Mouse (Mus musculus): ENCODE data around the gene Olfr1338. TPM values are rescaled to one million over a fixed set of nuclear protein-coding genes. Genes with fewer than 3 reads are reported as not detected.
"Not testable (repeated sequence)": the region's sequence is repeated elsewhere in the genome, so short reads cannot be mapped to it uniquely, and the experiment has no call there.

Gene Olfr1338
- not detected in 2 replicates for total RNA-seq (2012; rRNA removed)
- not detected for polyA plus RNA-seq (2012; ENCODE audit: insufficient read depth in 1 of 2, insufficient read length in 2 of 2, low read depth in 1 of 2, low replicate concordance in 2 of 2, missing spikeins in 1 of 2)

DNA sequence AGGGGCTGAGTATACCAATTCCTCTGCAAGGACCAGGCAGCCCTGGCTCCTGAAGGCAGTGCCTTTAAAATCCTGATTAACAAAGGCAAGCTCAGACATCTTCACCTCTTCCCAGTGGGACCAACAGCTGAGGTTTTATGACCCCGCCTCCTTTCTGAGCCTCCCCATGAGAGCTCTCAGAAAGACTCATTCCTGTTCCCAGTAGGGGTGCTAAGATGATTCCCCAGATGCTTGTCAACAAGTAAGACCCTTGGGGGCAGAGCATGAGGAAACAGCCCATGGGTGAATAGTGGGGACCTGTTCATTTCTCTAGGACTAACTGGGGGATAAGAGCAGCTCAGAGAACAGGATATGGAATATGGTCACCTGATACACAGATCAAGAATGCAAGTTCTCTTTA lies at the start of gene Olfr1338:
Gene Olfr1338, minus strand, starts transcription at position 101 of the 400 bp plus-strand sequence.
- TF ChIP-seq RAD21 (IDR thresholded peaks at IDR 0.05; ENCODE audit: low read depth, low read length) (no peak), CHD2 (IDR thresholded peaks at IDR 0.05; ENCODE audit: low read length) (no peak), ZNF384 (IDR thresholded peaks at IDR 0.05; ENCODE audit: low read depth, low read length) (no peak), SIN3A (IDR thresholded peaks at IDR 0.05; ENCODE audit: low read length) (no peak), BHLHE40 (IDR thresholded peaks at IDR 0.05; ENCODE audit: borderline replicate concordance, low read depth, low read length) (no peak), MAFK (IDR thresholded peaks at IDR 0.05; ENCODE audit: borderline replicate concordance, low read depth, low read length) (no peak), TCF12 (IDR thresholded peaks at IDR 0.05; ENCODE audit: low read depth, low read length) (no peak), ZKSCAN1 (IDR thresholded peaks at IDR 0.05; ENCODE audit: low read depth, low read length) (no peak), MAZ (IDR thresholded peaks at IDR 0.05; ENCODE audit: low read depth, low read length) (no peak), MAX (IDR thresholded peaks at IDR 0.05; ENCODE audit: low read length) (no peak), CHD1 (IDR thresholded peaks at IDR 0.05; ENCODE audit: low read depth, low read length) (no peak), USF2 (IDR thresholded peaks at IDR 0.05; ENCODE audit: borderline replicate concordance in 1 of 2, insufficient read depth in 1 of 2, low read depth in 1 of 2, low read length in 2 of 2) (no peak)
- H3K4me3 ChIP-seq (ENCODE audit: control insufficient read depth in 1 of 2, insufficient read depth in 1 of 2, low read depth in 2 of 2, low read length in 2 of 2): no peak within 1 kb of the TSS
- no peaks in the 10 kb centered on the region for H3K9me3 ChIP-seq (replicated peaks; ENCODE audit: insufficient read depth, low read length)
- H3K9ac ChIP-seq (ENCODE audit: control insufficient read depth, low read depth, low read length, poor library complexity, severe bottlenecking): no peak within 1 kb of the TSS
- no peaks in the 10 kb centered on the region for H3K27me3 ChIP-seq (ENCODE audit: control insufficient read depth in 1 of 2, insufficient read depth in 2 of 2, low read length in 2 of 2)
- H3K79me2 ChIP-seq (ENCODE audit: control insufficient read depth, insufficient read depth, low read length, poor library complexity): no peaks in the 10 kb centered on the region
- no peaks in the 10 kb centered on the region for H3K36me3 ChIP-seq (ENCODE audit: control insufficient read depth in 1 of 2, insufficient read depth in 2 of 2, low read length in 2 of 2)
- no peaks in the 10 kb centered on the region for H3K4me1 ChIP-seq (ENCODE audit: control insufficient read depth in 1 of 2, insufficient read depth in 2 of 2, low read length in 2 of 2)
- DNase-seq (ENCODE audit: low read depth, low spot score): no peak
- no peak within 1 kb of the TSS for H3K27ac ChIP-seq (ENCODE audit: control insufficient read depth, low read depth, low read length)

DNA sequence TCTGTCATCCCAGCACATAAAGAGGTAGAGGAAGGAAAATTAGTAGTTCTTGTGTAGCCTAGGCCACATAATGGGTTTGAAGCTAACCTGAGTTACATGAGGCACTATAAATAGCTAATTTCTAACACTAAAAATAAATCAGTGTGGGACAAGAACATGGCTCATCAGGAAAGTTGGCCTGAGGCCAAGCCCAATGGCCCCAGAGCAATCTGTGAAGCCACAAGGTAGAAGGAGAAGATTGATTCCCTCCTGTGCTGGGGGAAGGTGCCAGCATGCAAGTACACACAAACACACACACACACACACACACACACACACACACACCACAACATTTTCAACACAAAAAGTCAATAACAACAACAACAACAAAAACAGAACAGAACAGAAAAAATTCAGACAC lies 34.3 kb upstream of the Olfr1338 start:
- H3K4me3 ChIP-seq (ENCODE audit: control insufficient read depth in 1 of 2, insufficient read depth in 1 of 2, low read depth in 2 of 2, low read length in 2 of 2); H3K79me2 ChIP-seq (ENCODE audit: control insufficient read depth, insufficient read depth, low read length, poor library complexity); H3K4me1 ChIP-seq (ENCODE audit: control insufficient read depth in 1 of 2, insufficient read depth in 2 of 2, low read length in 2 of 2); H3K9ac ChIP-seq (ENCODE audit: control insufficient read depth, low read depth, low read length, poor library complexity, severe bottlenecking); H3K27me3 ChIP-seq (ENCODE audit: control insufficient read depth in 1 of 2, insufficient read depth in 2 of 2, low read length in 2 of 2); H3K27ac ChIP-seq (ENCODE audit: control insufficient read depth, low read depth, low read length); H3K9me3 ChIP-seq (replicated peaks; ENCODE audit: insufficient read depth, low read length); H3K36me3 ChIP-seq (ENCODE audit: control insufficient read depth in 1 of 2, insufficient read depth in 2 of 2, low read length in 2 of 2); DNase-seq (ENCODE audit: low read depth, low spot score): not testable (repeated sequence)

DNA sequence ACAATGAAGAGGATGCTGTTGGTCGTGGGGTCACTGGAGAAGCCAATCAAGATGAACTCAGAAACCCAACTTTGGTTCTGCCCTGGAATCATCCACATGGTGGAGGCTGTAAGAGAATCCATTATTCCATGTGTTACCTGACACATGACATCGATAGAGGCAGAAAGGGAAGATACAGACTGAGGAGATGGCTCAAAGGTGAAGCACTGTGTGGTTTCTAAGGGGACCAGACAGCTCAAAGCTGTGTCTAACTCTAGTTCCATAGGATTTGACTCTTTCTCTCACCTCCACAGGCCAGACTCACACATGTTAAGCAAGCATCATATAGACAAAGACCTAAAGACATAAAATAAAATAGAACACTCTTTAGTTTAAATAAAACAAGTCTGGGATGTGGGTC lies 23.9 kb upstream of the Olfr1338 start, which contains the start of gene Olfr1337:
Gene Olfr1337, minus strand, starts transcription at position 101 of the 400 bp plus-strand sequence.
- H3K79me2 ChIP-seq (ENCODE audit: control insufficient read depth, insufficient read depth, low read length, poor library complexity): no peaks in the 10 kb centered on the region
- no peaks in the 10 kb centered on the region for H3K9me3 ChIP-seq (replicated peaks; ENCODE audit: insufficient read depth, low read length)
- H3K36me3 ChIP-seq (ENCODE audit: control insufficient read depth in 1 of 2, insufficient read depth in 2 of 2, low read length in 2 of 2): no peaks in the 10 kb centered on the region
- no peaks in the 10 kb centered on the region for H3K27me3 ChIP-seq (ENCODE audit: control insufficient read depth in 1 of 2, insufficient read depth in 2 of 2, low read length in 2 of 2)
- no peak within 1 kb of the TSS for H3K9ac ChIP-seq (ENCODE audit: control insufficient read depth, low read depth, low read length, poor library complexity, severe bottlenecking)
- H3K4me1 ChIP-seq (ENCODE audit: control insufficient read depth in 1 of 2, insufficient read depth in 2 of 2, low read length in 2 of 2): no peaks in the 10 kb centered on the region
- no peak for DNase-seq (ENCODE audit: low read depth, low spot score)
- H3K27ac ChIP-seq (ENCODE audit: control insufficient read depth, low read depth, low read length): no peak within 1 kb of the TSS
- no peak within 1 kb of the TSS for H3K4me3 ChIP-seq (ENCODE audit: control insufficient read depth in 1 of 2, insufficient read depth in 1 of 2, low read depth in 2 of 2, low read length in 2 of 2)
- no peak for TF ChIP-seq ETS1 (IDR thresholded peaks at IDR 0.05; ENCODE audit: low read depth, low read length)
- no peak for TF ChIP-seq ZMIZ1 (IDR thresholded peaks at IDR 0.05; ENCODE audit: low read depth, low read length)
- TF ChIP-seq ZC3H11A (IDR thresholded peaks at IDR 0.05; ENCODE audit: low read depth, low read length): no peak
- TF ChIP-seq JUND (IDR thresholded peaks at IDR 0.05; ENCODE audit: low read depth, low read length): no peak
- TF ChIP-seq POLR2AphosphoS2 (IDR thresholded peaks at IDR 0.05; ENCODE audit: low read length): no peak
- TF ChIP-seq USF1 (IDR thresholded peaks at IDR 0.05; ENCODE audit: low read depth, low read length): no peak
- no peak for TF ChIP-seq UBTF (IDR thresholded peaks at IDR 0.05; ENCODE audit: borderline replicate concordance, insufficient read depth, low read depth, low read length)
- TF ChIP-seq TAL1 (IDR thresholded peaks at IDR 0.05; ENCODE audit: low read length): no peak
- TF ChIP-seq MAFK (IDR thresholded peaks at IDR 0.05; ENCODE audit: borderline replicate concordance, low read depth, low read length): no peak
- no peak for TF ChIP-seq GATA1 (IDR thresholded peaks at IDR 0.05; ENCODE audit: low read depth, low read length)
- TF ChIP-seq TCF12 (IDR thresholded peaks at IDR 0.05; ENCODE audit: low read depth, low read length): no peak
- TF ChIP-seq ELF1 (IDR thresholded peaks at IDR 0.05; ENCODE audit: low read depth, low read length): no peak
- TF ChIP-seq TBP (IDR thresholded peaks at IDR 0.05; ENCODE audit: low read depth, low read length): no peak
- TF ChIP-seq POLR2A (IDR thresholded peaks at IDR 0.05; ENCODE audit: control insufficient read depth in 1 of 2, insufficient read depth in 1 of 2, low read depth in 1 of 2, low read length in 2 of 2, poor library complexity in 1 of 2): no peak
- no peak for TF ChIP-seq RAD21 (IDR thresholded peaks at IDR 0.05; ENCODE audit: low read depth, low read length)

Data from MEL (cell line).